Mouse (Mus musculus): ENCODE measurements at regions not wholly inside any gene's neighbourhood (a gene's known extent, or its start where the extent isn't known, plus 50 kb on each side); places are given as distances from the start of the nearest gene placed in this dataset.
"Not testable (repeated sequence)": the region's sequence is repeated elsewhere in the genome, so short reads cannot be mapped to it uniquely, and the experiment has no call there.

DNA sequence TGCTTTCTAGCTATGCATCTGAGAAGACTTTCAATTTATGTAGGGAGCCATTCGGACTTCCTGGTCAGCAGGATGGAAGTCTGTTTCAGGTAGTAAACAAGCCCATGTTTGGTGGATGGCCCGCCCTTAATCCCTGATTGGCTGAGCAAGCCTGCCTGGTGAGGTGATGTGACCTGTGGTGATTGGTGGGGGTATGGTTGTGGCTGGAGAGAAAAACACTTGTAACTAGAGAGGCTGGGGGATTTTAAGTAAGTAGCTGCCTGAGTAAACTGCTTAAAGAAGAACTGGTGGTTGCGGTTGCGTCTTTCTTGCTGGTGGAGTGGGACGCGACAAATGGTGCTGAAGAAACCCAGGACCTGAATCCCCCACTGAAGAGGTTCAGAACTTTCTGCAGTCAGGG, 103.2 kb downstream of the Zxdb start:
- TF ChIP-seq HCFC1 (IDR thresholded peaks at IDR 0.05; ENCODE audit: low read depth, low read length); NRF1 (IDR thresholded peaks at IDR 0.05; ENCODE audit: low read depth, low read length); SIN3A (IDR thresholded peaks at IDR 0.05; ENCODE audit: low read length); EP300 (IDR thresholded peaks at IDR 0.05; ENCODE audit: low read length); MXI1 (IDR thresholded peaks at IDR 0.05; ENCODE audit: low read depth, low read length): not testable (repeated sequence)
